Mouse (Mus musculus): Measurements from ENCODE around the gene Mmp15.

The Mmp15 gene

GRCm38 (mm10) chr8:95352151-95352870 is at the start of gene Mmp15:
Gene Mmp15 (plus strand): TSS chr8:95352268.
- DNase-seq (ENCODE audit: low spot score in 2 of 2) = peak; percentile 64 to 79

- no peak for DNase-seq (ENCODE audit: low spot score in 2 of 2)
Observed at GRCm38 (mm10) chr8:95302410-95302809, 49.7 kb upstream of the Mmp15 start.

GRCm38 (mm10) chr8:95305526-95305925 is 46.5 kb upstream of the Mmp15 start:
- no peak for DNase-seq (ENCODE audit: low spot score in 2 of 2)

DNA sequence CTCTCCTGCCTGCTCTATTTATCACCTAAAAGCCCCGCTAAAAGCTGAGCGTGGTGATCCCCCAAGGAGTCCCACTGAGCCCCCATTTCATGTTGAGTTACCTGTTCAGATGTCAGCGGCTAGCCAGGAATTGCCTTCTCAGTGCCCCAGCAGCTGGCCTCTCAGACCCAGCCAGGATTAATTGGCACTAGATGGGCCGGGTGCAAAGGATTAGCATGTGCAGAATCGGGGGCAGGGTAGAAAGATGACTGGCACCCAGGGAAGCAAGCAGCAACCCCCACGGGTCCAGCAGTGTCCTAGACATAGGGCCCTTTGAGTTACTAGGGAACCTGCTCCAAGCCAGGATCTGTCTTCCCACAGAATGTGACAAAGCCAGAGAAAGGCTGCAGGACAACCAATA is 45.6 kb upstream of the Mmp15 start, which contains the start of gene Cngb1:
Cngb1 (minus strand) TSS at position 155 of the 400 bp plus-strand sequence.
- DNase-seq (ENCODE audit: low spot score in 2 of 2) = no peak

- DNase-seq (ENCODE audit: low spot score in 2 of 2) = no peak
Observed at GRCm38 (mm10) chr8:95310342-95310970, 41.6 kb upstream of the Mmp15 start, which contains the start of gene Tepp. Gene Tepp (plus strand): TSS chr8:95310566.

DNA sequence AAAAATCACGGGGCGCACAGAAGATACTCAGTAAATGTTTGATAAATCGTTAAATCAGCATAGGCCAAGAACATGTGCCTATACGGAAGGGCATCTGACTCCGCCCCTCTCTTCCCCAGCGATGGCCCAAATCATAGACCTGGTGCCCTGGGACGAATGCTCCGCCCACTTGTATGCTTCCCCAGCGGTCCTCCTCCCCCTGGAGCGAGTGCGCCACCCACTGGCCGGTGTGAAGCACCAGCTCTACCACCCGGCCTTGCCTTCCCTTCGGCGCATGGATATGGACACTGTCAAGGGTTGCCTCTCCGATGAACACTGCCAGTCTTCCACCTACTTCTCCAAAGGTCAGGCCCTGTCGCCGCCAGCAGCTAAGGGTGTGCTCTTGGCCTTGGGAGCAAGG is 39.2 kb upstream of the Mmp15 start:
- no peak for DNase-seq (ENCODE audit: low spot score in 2 of 2)

- DNase-seq (ENCODE audit: low spot score in 2 of 2) = no peak
Observed at GRCm38 (mm10) chr8:95313857-95314256, 38.2 kb upstream of the Mmp15 start.

DNA sequence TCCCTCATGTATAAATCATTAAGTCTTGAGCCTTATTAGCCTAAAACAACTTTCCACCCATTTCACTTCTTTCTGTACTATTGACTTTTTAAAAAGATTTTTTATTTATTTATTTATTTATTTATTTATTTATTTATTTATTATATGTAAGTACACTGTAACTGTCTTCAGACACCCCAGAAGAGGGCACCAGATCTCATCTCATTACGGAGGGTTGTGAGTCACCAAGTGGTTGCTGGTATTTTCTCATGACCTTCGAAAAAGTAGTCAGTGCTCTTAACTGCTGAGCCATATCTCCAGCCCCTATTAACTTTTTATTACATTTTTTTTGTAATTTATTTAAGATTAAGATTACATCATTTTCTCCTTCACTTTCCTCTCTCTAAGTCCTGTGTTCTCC is 37.4 kb upstream of the Mmp15 start:
- no peak for DNase-seq (ENCODE audit: low spot score in 2 of 2)

DNA sequence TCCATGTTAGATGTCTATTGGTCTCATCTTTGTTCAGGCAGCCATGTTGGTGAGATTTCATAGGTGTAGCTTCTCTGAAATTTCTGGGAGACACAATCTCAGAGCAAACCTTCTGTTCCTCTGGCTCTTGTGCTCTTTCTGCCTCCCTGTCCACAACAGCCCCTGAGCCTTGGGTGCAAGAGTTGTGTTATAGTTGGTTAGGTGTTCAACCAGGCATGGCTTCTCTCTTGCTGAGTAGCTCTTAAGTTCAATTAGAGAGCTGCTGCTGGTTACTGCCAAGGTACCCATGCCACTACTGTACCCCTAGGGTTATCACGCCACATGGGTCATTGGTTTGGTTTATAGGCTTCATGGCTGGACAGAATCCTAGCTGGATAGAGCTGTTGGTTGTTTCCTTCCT is 36.7 kb upstream of the Mmp15 start:
- no peak for DNase-seq (ENCODE audit: low spot score in 2 of 2)

- DNase-seq (ENCODE audit: low spot score in 2 of 2) = peak; percentile 67 to 76
Observed at GRCm38 (mm10) chr8:95320224-95321139, 31.6 kb upstream of the Mmp15 start.

GRCm38 (mm10) chr8:95323201-95323600 is 28.9 kb upstream of the Mmp15 start:
- DNase-seq (ENCODE audit: low spot score in 2 of 2) = no peak

- no peak for DNase-seq (ENCODE audit: low spot score in 2 of 2)
Observed at GRCm38 (mm10) chr8:95324646-95325045, 27.4 kb upstream of the Mmp15 start.

GRCm38 (mm10) chr8:95326822-95327221 is 25.2 kb upstream of the Mmp15 start:
- no peak for DNase-seq (ENCODE audit: low spot score in 2 of 2)

- DNase-seq (ENCODE audit: low spot score in 2 of 2) = no peak
Observed at GRCm38 (mm10) chr8:95327866-95328465, 24.1 kb upstream of the Mmp15 start.

GRCm38 (mm10) chr8:95330367-95330766 is 21.7 kb upstream of the Mmp15 start:
- no peak for DNase-seq (ENCODE audit: low spot score in 2 of 2)

- no peak for DNase-seq (ENCODE audit: low spot score in 2 of 2)
Observed at GRCm38 (mm10) chr8:95331156-95331719, 20.8 kb upstream of the Mmp15 start.

GRCm38 (mm10) chr8:95331720-95332436 is 20.2 kb upstream of the Mmp15 start, which contains the start of the genes Zfp319 and Usb1:
Gene Zfp319 (minus strand): TSS chr8:95331950.
Gene Usb1 (plus strand): TSS chr8:95332284.
- peak; percentile 90 to 93 for DNase-seq (ENCODE audit: low spot score in 2 of 2)

GRCm38 (mm10) chr8:95332437-95333199 is 19.4 kb upstream of the Mmp15 start:
- no peak for DNase-seq (ENCODE audit: low spot score in 2 of 2)

DNA sequence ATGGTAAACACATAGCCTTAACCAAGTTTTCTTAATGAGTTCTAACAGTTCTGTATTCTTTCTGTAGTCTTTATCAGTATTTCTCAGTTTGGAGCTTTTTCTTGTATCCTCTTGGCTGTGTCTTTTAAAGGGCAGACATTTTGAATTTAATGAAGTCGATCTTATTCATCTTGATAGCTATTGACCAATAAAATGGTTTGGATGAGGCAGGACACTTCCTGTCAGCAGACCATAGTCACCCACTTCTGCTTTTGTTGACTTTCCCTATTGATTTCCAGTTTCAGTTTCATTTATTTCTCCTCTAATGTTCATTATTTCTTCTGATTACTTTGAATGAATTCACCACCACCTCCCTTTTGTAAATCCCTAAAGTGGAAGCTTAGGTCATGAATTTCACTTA is 16.4 kb upstream of the Mmp15 start:
- DNase-seq (ENCODE audit: low spot score in 2 of 2) = no peak

DNA sequence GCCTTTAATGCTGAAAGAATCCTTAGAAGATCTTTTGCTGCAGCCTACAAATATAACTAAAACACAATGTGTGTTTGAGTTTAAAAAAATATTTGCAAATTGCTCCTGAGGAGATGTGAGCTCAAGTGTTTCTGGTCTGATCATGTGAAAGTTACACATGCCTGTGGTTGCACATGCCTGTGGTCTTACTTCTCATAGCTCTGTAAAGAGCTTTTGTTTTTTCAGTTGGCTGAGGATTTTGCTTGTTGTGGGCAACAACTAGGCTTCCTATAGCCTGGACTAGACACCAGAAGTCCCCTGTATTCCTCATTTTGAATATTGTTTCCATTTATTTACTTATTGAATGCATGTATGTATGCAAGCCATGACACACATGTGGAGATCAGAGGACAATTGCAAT is 15.7 kb upstream of the Mmp15 start:
- DNase-seq (ENCODE audit: low spot score in 2 of 2) = no peak

All from urinary bladder, postnatal 36 days (tissue).